Mouse (Mus musculus): ENCODE data around the gene Sec31b. TPM values are rescaled to one million over a fixed set of nuclear protein-coding genes. Genes with fewer than 3 reads are reported as not detected.

Gene Sec31b
- polyA plus RNA-seq, 2 experiments = 0.20 to 0.46 TPM

GRCm38 (mm10) chr19:44517996-44518768 is 27.5 kb downstream of the Sec31b start:
- no peaks in the 10 kb centered on the region for H3K36me3 ChIP-seq (replicated peaks; ENCODE audit: control insufficient read depth, insufficient read depth, low read depth)
- no peaks in the 10 kb centered on the region for H3K9me3 ChIP-seq (ENCODE audit: control insufficient read depth, low read length)
- TF ChIP-seq CTCF (IDR thresholded peaks at IDR 0.05; ENCODE audit: low read depth) = peak; percentile 24; the same call in 1 of the 2 replicates
- no peak for TF ChIP-seq EP300 (IDR thresholded peaks at IDR 0.05; ENCODE audit: low read depth)
- no peak overlapping the region for H3K4me2 ChIP-seq (ENCODE audit: low read depth)
- no peaks in the 10 kb centered on the region for H3K4me1 ChIP-seq (replicated peaks; ENCODE audit: control insufficient read depth in 2 of 2, insufficient read depth in 2 of 2, low read length in 1 of 2)
- H3K27ac ChIP-seq = no peak overlapping the region
- DNase-seq (ENCODE audit: low read depth in 3 of 3, low spot score in 3 of 3) (no peak), ATAC-seq (ENCODE audit: insufficient read depth) (no peak)
- no peak overlapping the region for H3K9ac ChIP-seq (replicated peaks)
- peaks cover 18% of the 10 kb centered on the region for H3K27me3 ChIP-seq (ENCODE audit: control insufficient read depth, insufficient read depth, low read length)
- 55% methylated on average over 12 of the region's 12 CpGs for WGBS (ENCODE audit: insufficient replicate concordance)
- H3K4me3 ChIP-seq (ENCODE audit: insufficient read depth in 1 of 2, low read depth in 2 of 2, low read length in 2 of 2) = no peak overlapping the region

GRCm38 (mm10) chr19:44515769-44516168 is 29.9 kb downstream of the Sec31b start:
- 35% methylated on average over 6 of the region's 6 CpGs for WGBS (ENCODE audit: insufficient replicate concordance)
- no peak overlapping the region for H3K4me3 ChIP-seq (ENCODE audit: insufficient read depth in 1 of 2, low read depth in 2 of 2, low read length in 2 of 2)
- ATAC-seq (ENCODE audit: insufficient read depth) = no peak
- DNase-seq (ENCODE audit: low read depth in 3 of 3, low spot score in 3 of 3) = no peak
- no peaks in the 10 kb centered on the region for H3K36me3 ChIP-seq (replicated peaks; ENCODE audit: control insufficient read depth, insufficient read depth, low read depth)
- TF ChIP-seq EP300 (IDR thresholded peaks at IDR 0.05; ENCODE audit: low read depth) (no peak), CTCF (IDR thresholded peaks at IDR 0.05; ENCODE audit: low read depth) (no peak)
- no peak overlapping the region for H3K27ac ChIP-seq
- no peaks in the 10 kb centered on the region for H3K9me3 ChIP-seq (ENCODE audit: control insufficient read depth, low read length)
- H3K4me1 ChIP-seq (replicated peaks; ENCODE audit: control insufficient read depth in 2 of 2, insufficient read depth in 2 of 2, low read length in 1 of 2) = no peaks in the 10 kb centered on the region
- no peak overlapping the region for H3K4me2 ChIP-seq (ENCODE audit: low read depth)
- peaks cover 42% of the 10 kb centered on the region for H3K27me3 ChIP-seq (ENCODE audit: control insufficient read depth, insufficient read depth, low read length)
- no peak overlapping the region for H3K9ac ChIP-seq (replicated peaks)

GRCm38 (mm10) chr19:44514521-44515451 is 30.9 kb downstream of the Sec31b start:
- H3K9me3 ChIP-seq (ENCODE audit: control insufficient read depth, low read length) = no peaks in the 10 kb centered on the region
- no peak overlapping the region for H3K4me3 ChIP-seq (ENCODE audit: insufficient read depth in 1 of 2, low read depth in 2 of 2, low read length in 2 of 2)
- WGBS (ENCODE audit: insufficient replicate concordance) = 23% methylated on average over 14 of the region's 14 CpGs
- H3K36me3 ChIP-seq (replicated peaks; ENCODE audit: control insufficient read depth, insufficient read depth, low read depth) = no peaks in the 10 kb centered on the region
- H3K9ac ChIP-seq (replicated peaks) = no peak overlapping the region
- no peak overlapping the region for H3K27ac ChIP-seq
- DNase-seq (ENCODE audit: low read depth in 3 of 3, low spot score in 3 of 3) (no peak), ATAC-seq (ENCODE audit: insufficient read depth) (no peak)
- H3K4me1 ChIP-seq (replicated peaks; ENCODE audit: control insufficient read depth in 2 of 2, insufficient read depth in 2 of 2, low read length in 1 of 2) = no peaks in the 10 kb centered on the region
- peaks cover 52% of the 10 kb centered on the region for H3K27me3 ChIP-seq (ENCODE audit: control insufficient read depth, insufficient read depth, low read length)
- no peak for TF ChIP-seq CTCF (IDR thresholded peaks at IDR 0.05; ENCODE audit: low read depth)
- TF ChIP-seq EP300 (IDR thresholded peaks at IDR 0.05; ENCODE audit: low read depth) = no peak
- no peak overlapping the region for H3K4me2 ChIP-seq (ENCODE audit: low read depth)

- Histone ChIP-seq H3K4me1 (replicated peaks; ENCODE audit: control insufficient read depth in 2 of 2, insufficient read depth in 2 of 2, low read length in 1 of 2) (no peaks in the 10 kb centered on the region), H3K36me3 (replicated peaks; ENCODE audit: control insufficient read depth, insufficient read depth, low read depth) (no peaks in the 10 kb centered on the region), H3K4me2 (ENCODE audit: low read depth) (no peak overlapping the region), H3K27me3 (ENCODE audit: control insufficient read depth, insufficient read depth, low read length) (peaks cover 58% of the 10 kb centered on the region), H3K27ac (no peak overlapping the region), H3K4me3 (ENCODE audit: insufficient read depth in 1 of 2, low read depth in 2 of 2, low read length in 2 of 2) (no peak overlapping the region), H3K9ac (replicated peaks) (no peak overlapping the region), H3K9me3 (ENCODE audit: control insufficient read depth, low read length) (no peaks in the 10 kb centered on the region)
- ATAC-seq (ENCODE audit: insufficient read depth) = no peak
- WGBS (ENCODE audit: insufficient replicate concordance) = 19% methylated on average over 7 of the region's 7 CpGs
- no peak for DNase-seq (ENCODE audit: low read depth in 3 of 3, low spot score in 3 of 3)
- TF ChIP-seq EP300 (IDR thresholded peaks at IDR 0.05; ENCODE audit: low read depth) = no peak
- TF ChIP-seq CTCF (IDR thresholded peaks at IDR 0.05; ENCODE audit: low read depth) = no peak
Measured at GRCm38 (mm10) chr19:44513921-44514482, 31.7 kb downstream of the Sec31b start.
